Mouse (Mus musculus): ENCODE results near the gene B9d2. TPM values are rescaled to one million over a fixed set of nuclear protein-coding genes. Genes with fewer than 3 reads are reported as not detected.

B9d2 gene
- 30.7 and 31.7 TPM in 2 replicates for polyA plus RNA-seq (2014; fragmentation: Nextera tagmentation; extraction: Ambion mirVana)

DNA sequence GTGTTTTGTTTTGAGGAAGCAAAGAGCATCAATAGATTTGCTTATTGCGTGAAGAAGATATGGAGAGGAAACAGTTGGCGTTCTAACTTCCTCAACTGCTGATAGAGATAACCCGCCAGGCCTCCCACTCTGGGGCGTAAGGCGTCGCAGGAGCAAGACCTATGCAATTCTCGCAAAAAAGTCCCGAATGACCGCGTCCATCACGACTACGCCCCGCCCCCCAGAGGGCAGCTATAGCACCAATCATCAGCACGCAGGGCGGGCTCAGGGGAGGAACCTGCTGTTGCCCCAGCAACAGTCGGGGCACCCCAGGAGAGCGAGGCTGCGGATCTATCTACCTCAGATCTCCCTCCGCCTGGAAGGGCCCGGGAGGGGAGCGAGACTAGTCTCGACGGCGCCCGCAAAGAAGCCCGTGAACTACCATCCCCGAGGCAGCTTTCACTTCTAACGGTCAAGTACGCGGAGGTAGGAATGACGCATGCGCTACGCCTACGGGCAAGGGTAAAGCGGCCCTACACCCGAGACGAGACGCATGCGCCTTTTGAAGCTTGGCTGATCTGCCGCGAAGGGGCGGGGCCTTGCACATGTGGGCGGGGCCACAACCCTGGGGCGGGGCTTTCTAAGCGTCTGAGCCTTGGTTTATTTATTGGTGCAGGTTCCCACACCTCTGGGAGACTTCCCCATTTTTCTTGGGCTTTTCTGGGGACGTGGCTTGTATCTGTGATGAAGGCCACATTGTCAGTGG lies at the start of gene B9d2:
TSS of gene B9d2 (plus strand) at position 267 of the 745 bp plus-strand sequence.
- Histone ChIP-seq H3K36me3 (ENCODE audit: control insufficient read depth, insufficient read depth, low read length) (no peaks in the 10 kb centered on the region), H3K4me3 (ENCODE audit: low read depth, low read length) (peak within 1 kb of the TSS; percentile 58), H3K9ac (ENCODE audit: low read length) (peak within 1 kb of the TSS; percentile 61), H3K4me2 (ENCODE audit: low read depth, severe bottlenecking) (peak within 1 kb of the TSS; percentile 61), H3K27ac (replicated peaks; ENCODE audit: low read depth, low read length) (peak within 1 kb of the TSS; percentile 84), H3K27me3 (ENCODE audit: control insufficient read depth, insufficient read depth, low read length) (peaks cover 3% of the 10 kb centered on the region), H3K4me1 (ENCODE audit: control insufficient read depth, insufficient read depth, low read length) (0 out of 2 replicates have a peak, but pooled peaks cover 2% of the 10 kb centered on the region), H3K9me3 (ENCODE audit: control insufficient read depth, low read length) (no peaks in the 10 kb centered on the region)
- DNase-seq (ENCODE audit: low spot score) (peak; percentile 95), ATAC-seq (ENCODE audit: insufficient number of reproducible peaks, low FRiP score, low TSS enrichment, low read depth) (peak; percentile 95)
- WGBS: under 1% methylated on average over 46 of the region's 46 CpGs

DNA sequence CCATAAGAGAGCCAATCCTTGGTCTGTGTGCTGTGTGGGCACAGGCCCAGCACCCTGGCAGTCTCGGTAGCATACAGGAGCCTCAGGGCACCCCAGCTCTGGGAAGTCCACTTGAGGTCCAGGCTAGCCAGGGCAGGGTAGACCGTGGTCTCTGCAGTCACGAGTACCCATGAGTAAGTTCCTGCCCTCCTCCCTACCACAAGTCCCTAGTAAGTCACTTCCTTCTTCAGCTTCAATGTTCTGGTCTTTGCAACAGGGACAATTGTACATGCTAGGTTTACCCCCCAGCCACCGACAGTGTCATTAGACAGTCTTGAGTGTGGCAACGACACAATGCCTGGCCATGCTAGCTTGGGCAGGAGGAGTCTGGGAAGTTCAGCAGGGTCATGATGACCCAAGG lies 47.9 kb upstream of the B9d2 start:
- no peak for ATAC-seq (ENCODE audit: insufficient number of reproducible peaks, low FRiP score, low TSS enrichment, low read depth)

DNA sequence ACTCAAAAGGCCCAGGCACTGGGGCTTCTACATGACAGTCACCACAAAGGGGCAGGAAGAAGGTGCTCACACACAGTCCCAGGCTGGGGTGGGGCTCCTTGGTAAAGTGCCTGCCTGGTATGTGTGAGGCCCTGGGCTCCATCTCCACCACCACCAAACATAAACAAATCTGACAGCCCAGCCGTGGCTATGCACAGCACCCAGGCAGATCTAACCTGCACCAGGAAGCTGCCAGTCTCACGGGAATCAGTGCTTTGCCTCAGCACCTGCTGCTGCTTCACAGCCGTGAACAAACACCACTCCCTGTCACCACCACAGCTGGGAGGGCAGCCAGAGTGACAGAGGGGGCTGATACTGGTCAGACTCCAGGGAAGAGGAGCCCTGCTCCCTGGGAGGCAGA lies 44.2 kb upstream of the B9d2 start:
- Histone ChIP-seq H3K9me3 (ENCODE audit: control insufficient read depth, low read length) (no peaks in the 10 kb centered on the region), H3K27ac (replicated peaks; ENCODE audit: low read depth, low read length) (no peak overlapping the region)

More for the DNA sequence above, 47.9 kb upstream of the B9d2 start:
- Histone ChIP-seq H3K4me2 (ENCODE audit: low read depth, severe bottlenecking) (no peak overlapping the region), H3K4me3 (ENCODE audit: low read depth, low read length) (no peak overlapping the region), H3K27ac (replicated peaks; ENCODE audit: low read depth, low read length) (no peak overlapping the region), H3K36me3 (ENCODE audit: control insufficient read depth, insufficient read depth, low read length) (peaks cover 3% of the 10 kb centered on the region; the same call in 1 of the 2 replicates), H3K9me3 (ENCODE audit: control insufficient read depth, low read length) (no peaks in the 10 kb centered on the region), H3K27me3 (ENCODE audit: control insufficient read depth, insufficient read depth, low read length) (no peaks in the 10 kb centered on the region), H3K4me1 (ENCODE audit: control insufficient read depth, insufficient read depth, low read length) (no peaks in the 10 kb centered on the region), H3K9ac (ENCODE audit: low read length) (no peak overlapping the region)
- no peak for DNase-seq (ENCODE audit: low spot score)
- whole genome bisulfite sequencing: 91% methylated on average over 5 of the region's 5 CpGs

DNA sequence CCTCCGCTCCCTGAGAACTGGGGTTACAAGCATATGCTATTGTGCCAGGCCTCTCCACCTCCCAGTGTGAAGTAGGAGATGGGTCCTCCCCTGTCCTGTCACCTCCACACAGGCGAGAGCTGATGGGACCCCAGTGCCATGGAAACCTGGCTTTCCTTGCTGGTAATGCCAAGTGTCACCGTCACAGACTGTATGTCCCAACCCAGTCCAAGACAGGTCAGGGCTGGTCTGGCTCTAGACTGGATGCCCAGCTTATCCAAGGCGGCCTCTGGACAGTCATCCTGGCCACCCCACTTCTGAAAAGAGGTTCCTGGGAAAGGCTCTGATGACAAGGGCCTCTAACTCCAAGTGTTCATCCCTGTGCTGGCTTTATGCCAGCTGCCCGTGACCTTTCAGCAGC lies 43.5 kb upstream of the B9d2 start:
- Histone ChIP-seq H3K27me3 (ENCODE audit: control insufficient read depth, insufficient read depth, low read length) (no peaks in the 10 kb centered on the region), H3K4me2 (ENCODE audit: low read depth, severe bottlenecking) (no peak overlapping the region), H3K9me3 (ENCODE audit: control insufficient read depth, low read length) (no peaks in the 10 kb centered on the region), H3K36me3 (ENCODE audit: control insufficient read depth, insufficient read depth, low read length) (no peaks in the 10 kb centered on the region), H3K4me3 (ENCODE audit: low read depth, low read length) (no peak overlapping the region), H3K9ac (ENCODE audit: low read length) (no peak overlapping the region), H3K27ac (replicated peaks; ENCODE audit: low read depth, low read length) (no peak overlapping the region), H3K4me1 (ENCODE audit: control insufficient read depth, insufficient read depth, low read length) (no peaks in the 10 kb centered on the region)
- WGBS: 88% methylated on average over 5 of the region's 5 CpGs
- ATAC-seq (ENCODE audit: insufficient number of reproducible peaks, low FRiP score, low TSS enrichment, low read depth) (no peak), DNase-seq (ENCODE audit: low spot score) (no peak)

More for the DNA sequence above, 44.2 kb upstream of the B9d2 start:
- no peak overlapping the region for H3K4me2 ChIP-seq (ENCODE audit: low read depth, severe bottlenecking)
- no peak for ATAC-seq (ENCODE audit: insufficient number of reproducible peaks, low FRiP score, low TSS enrichment, low read depth)
- H3K36me3 ChIP-seq (ENCODE audit: control insufficient read depth, insufficient read depth, low read length): no peaks in the 10 kb centered on the region; the same call in 1 of the 2 replicates
- H3K4me1 ChIP-seq (ENCODE audit: control insufficient read depth, insufficient read depth, low read length): no peaks in the 10 kb centered on the region
- 37% methylated on average over 3 of the region's 3 CpGs for WGBS
- no peaks in the 10 kb centered on the region for H3K27me3 ChIP-seq (ENCODE audit: control insufficient read depth, insufficient read depth, low read length)
- H3K9ac ChIP-seq (ENCODE audit: low read length): no peak overlapping the region
- DNase-seq (ENCODE audit: low spot score): no peak
- no peak overlapping the region for H3K4me3 ChIP-seq (ENCODE audit: low read depth, low read length)

DNA sequence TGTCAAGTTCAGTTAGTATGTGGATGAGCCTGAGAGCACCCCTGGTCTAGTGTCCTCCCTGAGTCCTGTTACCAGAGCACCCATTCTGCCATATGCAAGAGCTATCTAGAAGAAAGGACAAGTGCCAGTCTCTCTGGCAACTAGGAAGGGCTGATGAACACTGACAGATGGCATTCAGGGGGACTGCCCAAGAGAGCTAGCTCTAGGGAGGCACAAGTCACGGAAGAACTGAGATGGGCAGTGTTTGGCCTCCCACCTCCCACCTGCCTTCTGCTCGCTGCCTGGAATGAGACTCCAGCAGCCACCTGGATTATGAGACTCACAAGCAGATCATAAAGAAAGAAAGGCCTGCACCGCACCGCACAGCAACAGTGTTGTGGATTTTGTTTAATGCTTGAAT lies 40.8 kb upstream of the B9d2 start:
- 96% methylated on average over 4 of the region's 4 CpGs for WGBS
- H3K27me3 ChIP-seq (ENCODE audit: control insufficient read depth, insufficient read depth, low read length): no peaks in the 10 kb centered on the region
- H3K9me3 ChIP-seq (ENCODE audit: control insufficient read depth, low read length): no peaks in the 10 kb centered on the region
- H3K4me2 ChIP-seq (ENCODE audit: low read depth, severe bottlenecking): no peak overlapping the region
- H3K9ac ChIP-seq (ENCODE audit: low read length): no peak overlapping the region
- no peak overlapping the region for H3K4me3 ChIP-seq (ENCODE audit: low read depth, low read length)
- H3K36me3 ChIP-seq (ENCODE audit: control insufficient read depth, insufficient read depth, low read length): no peaks in the 10 kb centered on the region
- H3K27ac ChIP-seq (replicated peaks; ENCODE audit: low read depth, low read length): no peak overlapping the region
- H3K4me1 ChIP-seq (ENCODE audit: control insufficient read depth, insufficient read depth, low read length): no peaks in the 10 kb centered on the region
- ATAC-seq (ENCODE audit: insufficient number of reproducible peaks, low FRiP score, low TSS enrichment, low read depth): no peak
- DNase-seq (ENCODE audit: low spot score): no peak

DNA sequence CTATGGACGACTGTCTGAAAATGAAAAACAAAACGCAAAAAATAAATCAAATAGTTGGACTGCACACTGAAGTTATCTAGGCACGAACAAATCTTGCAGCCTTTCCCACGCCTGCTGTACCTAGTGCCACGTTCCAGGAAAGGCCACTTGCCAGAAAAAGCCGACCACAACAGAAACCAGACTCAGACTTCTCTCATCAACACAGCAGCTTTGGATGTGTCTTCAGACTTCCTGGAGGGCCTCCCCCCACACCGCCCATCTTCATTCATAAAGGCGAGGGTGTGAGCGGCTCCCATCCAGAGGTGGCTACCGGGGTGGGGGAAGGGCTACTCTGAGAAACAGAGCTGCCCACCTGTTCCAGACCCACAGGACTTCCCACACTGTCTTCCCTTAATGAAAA lies 36.4 kb upstream of the B9d2 start:
- DNase-seq (ENCODE audit: low spot score) (no peak), ATAC-seq (ENCODE audit: insufficient number of reproducible peaks, low FRiP score, low TSS enrichment, low read depth) (no peak)
- Histone ChIP-seq H3K36me3 (ENCODE audit: control insufficient read depth, insufficient read depth, low read length) (no peaks in the 10 kb centered on the region), H3K9me3 (ENCODE audit: control insufficient read depth, low read length) (no peaks in the 10 kb centered on the region), H3K27ac (replicated peaks; ENCODE audit: low read depth, low read length) (no peak overlapping the region), H3K9ac (ENCODE audit: low read length) (no peak overlapping the region), H3K27me3 (ENCODE audit: control insufficient read depth, insufficient read depth, low read length) (no peaks in the 10 kb centered on the region), H3K4me1 (ENCODE audit: control insufficient read depth, insufficient read depth, low read length) (no peaks in the 10 kb centered on the region), H3K4me3 (ENCODE audit: low read depth, low read length) (no peak overlapping the region), H3K4me2 (ENCODE audit: low read depth, severe bottlenecking) (no peak overlapping the region)
- 85% methylated on average over 10 of the region's 10 CpGs for WGBS

DNA sequence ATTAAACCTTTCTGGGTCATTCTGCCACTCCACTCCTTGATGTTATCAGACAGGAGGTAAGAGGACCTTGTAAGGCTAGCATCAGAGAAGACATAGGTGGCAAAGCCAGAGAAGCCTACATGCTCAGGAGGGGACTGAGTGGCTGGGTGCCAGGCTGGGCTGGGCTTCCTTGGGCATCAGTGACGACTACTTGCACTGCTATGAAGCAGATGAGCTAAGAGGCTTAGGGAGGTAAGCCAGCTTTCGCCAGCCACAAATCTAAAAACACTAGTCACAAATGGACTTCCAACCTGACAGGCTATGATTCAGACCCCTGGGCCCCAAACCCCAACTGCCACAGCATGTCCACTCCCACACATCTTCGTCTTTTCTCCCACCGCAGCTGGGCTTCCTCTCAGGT lies 35.9 kb upstream of the B9d2 start:
- ATAC-seq (ENCODE audit: insufficient number of reproducible peaks, low FRiP score, low TSS enrichment, low read depth): no peak
- 80% methylated on average over 4 of the region's 4 CpGs for WGBS

DNA sequence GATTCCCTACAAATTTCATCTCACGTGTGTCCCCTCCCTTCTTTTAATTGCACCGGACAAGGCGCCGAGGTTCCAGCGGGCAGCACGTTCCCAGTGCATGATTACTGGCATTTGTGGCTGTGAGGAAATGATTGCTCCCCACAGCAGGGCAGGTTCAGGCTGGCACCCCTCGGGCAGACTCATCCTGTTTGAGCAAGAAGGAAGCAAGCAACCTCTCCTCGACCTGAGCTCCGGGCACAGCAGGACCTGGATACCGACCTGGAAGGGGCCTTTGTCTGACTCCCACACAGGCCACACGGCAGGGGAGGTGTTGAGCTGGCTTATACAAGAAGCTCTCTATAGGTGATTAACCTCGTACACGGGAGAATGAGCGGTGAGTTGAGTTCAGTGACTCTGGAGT lies 35.5 kb upstream of the B9d2 start:
- no peak overlapping the region for H3K4me3 ChIP-seq (ENCODE audit: low read depth, low read length)
- H3K4me1 ChIP-seq (ENCODE audit: control insufficient read depth, insufficient read depth, low read length): no peaks in the 10 kb centered on the region
- no peaks in the 10 kb centered on the region for H3K27me3 ChIP-seq (ENCODE audit: control insufficient read depth, insufficient read depth, low read length)
- ATAC-seq (ENCODE audit: insufficient number of reproducible peaks, low FRiP score, low TSS enrichment, low read depth) (no peak), DNase-seq (ENCODE audit: low spot score) (no peak)
- WGBS: 71% methylated on average over 14 of the region's 14 CpGs
- H3K4me2 ChIP-seq (ENCODE audit: low read depth, severe bottlenecking): no peak overlapping the region
- H3K36me3 ChIP-seq (ENCODE audit: control insufficient read depth, insufficient read depth, low read length): no peaks in the 10 kb centered on the region
- no peaks in the 10 kb centered on the region for H3K9me3 ChIP-seq (ENCODE audit: control insufficient read depth, low read length)
- no peak overlapping the region for H3K9ac ChIP-seq (ENCODE audit: low read length)
- no peak overlapping the region for H3K27ac ChIP-seq (replicated peaks; ENCODE audit: low read depth, low read length)

More for the DNA sequence above, 35.9 kb upstream of the B9d2 start:
- Histone ChIP-seq H3K27me3 (ENCODE audit: control insufficient read depth, insufficient read depth, low read length) (no peaks in the 10 kb centered on the region), H3K4me2 (ENCODE audit: low read depth, severe bottlenecking) (no peak overlapping the region), H3K36me3 (ENCODE audit: control insufficient read depth, insufficient read depth, low read length) (no peaks in the 10 kb centered on the region), H3K4me3 (ENCODE audit: low read depth, low read length) (no peak overlapping the region), H3K27ac (replicated peaks; ENCODE audit: low read depth, low read length) (no peak overlapping the region), H3K9me3 (ENCODE audit: control insufficient read depth, low read length) (no peaks in the 10 kb centered on the region), H3K4me1 (ENCODE audit: control insufficient read depth, insufficient read depth, low read length) (no peaks in the 10 kb centered on the region), H3K9ac (ENCODE audit: low read length) (no peak overlapping the region)
- DNase-seq (ENCODE audit: low spot score): no peak
